In the genomic region with DNA sequence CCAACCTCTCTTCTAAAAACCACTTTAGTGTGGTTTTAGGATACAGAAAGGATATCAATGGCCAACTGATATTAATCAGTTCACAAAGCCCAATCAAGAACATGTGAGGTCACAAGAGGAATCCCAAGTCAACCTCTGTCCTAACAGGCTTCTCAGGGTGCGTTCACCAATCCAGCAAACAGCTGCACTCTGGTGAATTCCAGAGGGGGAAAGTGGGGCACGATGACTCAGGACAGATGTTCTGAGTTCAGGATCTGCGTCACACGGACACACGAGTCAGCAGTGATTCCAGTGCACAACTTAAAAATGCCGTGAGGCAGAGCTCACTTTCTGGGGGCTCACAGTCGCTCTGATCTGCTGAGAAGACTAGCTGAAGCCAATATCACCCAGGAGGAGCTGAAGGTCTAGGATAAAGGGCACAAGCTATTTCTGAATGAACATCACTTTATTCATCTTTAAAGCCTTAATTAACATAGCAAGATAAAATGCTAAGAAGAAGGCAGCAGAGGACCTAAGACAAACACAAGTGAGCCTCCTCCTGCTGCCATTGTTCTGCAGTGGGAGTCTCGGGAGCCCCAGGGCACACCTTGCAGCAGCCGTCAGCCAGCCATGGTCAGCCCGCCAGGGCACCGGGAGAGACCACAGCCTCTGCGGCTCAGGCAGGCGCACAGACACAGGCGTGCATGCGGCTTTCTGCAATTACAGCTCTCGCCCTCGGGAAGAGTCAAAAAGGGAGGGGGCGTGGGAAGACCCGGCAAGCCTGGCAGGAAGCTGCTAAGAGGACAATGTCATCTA, we compare ENCODE assay signal across 8 mouse cellular contexts. TPM values are rescaled to one million over a fixed set of nuclear protein-coding genes. Genes with fewer than 3 reads are reported as not detected.
DNase-seq lines count a peak whose midpoint lies in the region; ATAC-seq and TF ChIP-seq lines count a peak whose summit lies in the region.

No protein-coding gene starts in this region.

- no peak overlapping the region for H3K27ac ChIP-seq in kidney, postnatal 0 days
- H3K27ac ChIP-seq in cerebellum, adult 2 months (ENCODE audit: insufficient read depth, low read length), result peak overlapping the region; percentile 69
- peak overlapping the region; percentile 10; the same call in 1 of the 2 replicates for H3K27ac ChIP-seq in forebrain, embryonic 14.5 days (ENCODE audit: low read depth, low read length)
- H3K27ac ChIP-seq in midbrain, postnatal 0 days (ENCODE audit: low read depth, low read length), result peak overlapping the region; percentile 89

- WGBS in kidney, postnatal 0 days, result 18% methylated on average over 19 of the region's 19 CpGs
- 2% methylated on average over 19 of the region's 19 CpGs for WGBS in cerebellum, adult 2 months
- WGBS in forebrain, embryonic 14.5 days, result 15% methylated on average over 19 of the region's 19 CpGs
- 9% methylated on average over 19 of the region's 19 CpGs for WGBS in midbrain, postnatal 0 days

- TF ChIP-seq POLR2A in cerebellum, adult 2 months (IDR thresholded peaks at IDR 0.05; ENCODE audit: borderline replicate concordance, insufficient read depth, low read length), result no peak

- peak; percentile 68 for DNase-seq in kidney, postnatal 0 days (ENCODE audit: low spot score)
- no peak for DNase-seq in kidney, postnatal 25 days
- DNase-seq in cerebellum, adult 2 months, result peak; percentile 66 to 70
- DNase-seq in forebrain, embryonic 14.5 days (ENCODE audit: low spot score), result peak; percentile 66
- DNase-seq in left cerebral cortex, postnatal 36 days (ENCODE audit: low spot score in 2 of 2), result peak; percentile 41 to 62
- peak; percentile 70 for DNase-seq in midbrain, postnatal 0 days (ENCODE audit: low spot score)
- DNase-seq in c-Kit-positive CD71-positive TER-119-positive erythroid progenitor cells, embryonic 14.5 days (ENCODE audit: low spot score), result no peak
- no peak for DNase-seq in ovary, postnatal 14 days (ENCODE audit: low spot score)

- H3K4me1 ChIP-seq in kidney, postnatal 0 days (replicated peaks; ENCODE audit: insufficient read depth, low read length), result 0 out of 2 replicates have a peak, but pooled peaks cover 8% of the 10 kb centered on the region
- peaks cover 10% of the 10 kb centered on the region for H3K4me1 ChIP-seq in cerebellum, adult 2 months (ENCODE audit: control insufficient read depth, insufficient read depth, low read length)
- H3K4me1 ChIP-seq in forebrain, embryonic 14.5 days (ENCODE audit: control insufficient read depth, insufficient read depth, low read length), result no peaks in the 10 kb centered on the region
- no peaks in the 10 kb centered on the region for H3K4me1 ChIP-seq in midbrain, postnatal 0 days (ENCODE audit: insufficient read depth, low read length)

- no peak for TF ChIP-seq CTCF in kidney, postnatal 0 days (IDR thresholded peaks at IDR 0.05; ENCODE audit: low read depth)
- no peak for TF ChIP-seq CTCF in cerebellum, adult 2 months (IDR thresholded peaks at IDR 0.05; ENCODE audit: borderline replicate concordance, insufficient read depth, low read depth, low read length)
- no peak for TF ChIP-seq CTCF in midbrain, postnatal 0 days (IDR thresholded peaks at IDR 0.05)

- H3K27me3 ChIP-seq in kidney, postnatal 0 days (ENCODE audit: insufficient read depth, low read length), result no peaks in the 10 kb centered on the region
- H3K27me3 ChIP-seq in cerebellum, adult 2 months (ENCODE audit: control insufficient read depth, insufficient read depth, low read length), result no peaks in the 10 kb centered on the region
- H3K27me3 ChIP-seq in forebrain, embryonic 14.5 days (replicated peaks; ENCODE audit: control insufficient read depth, insufficient read depth, low read length), result no peaks in the 10 kb centered on the region
- H3K27me3 ChIP-seq in midbrain, postnatal 0 days (ENCODE audit: insufficient read depth, low read length), result no peaks in the 10 kb centered on the region

- H3K4me3 ChIP-seq in kidney, postnatal 0 days (replicated peaks; ENCODE audit: low read depth, low read length), result peak overlapping the region; percentile 28
- peak overlapping the region; percentile 86 for H3K4me3 ChIP-seq in cerebellum, adult 2 months (replicated peaks; ENCODE audit: insufficient read depth, low read depth, low read length)
- peak overlapping the region; percentile 40 for H3K4me3 ChIP-seq in forebrain, embryonic 14.5 days (ENCODE audit: low read depth, low read length)
- H3K4me3 ChIP-seq in midbrain, postnatal 0 days (ENCODE audit: low read depth, low read length), result peak overlapping the region; percentile 61

- ATAC-seq in kidney, postnatal 0 days (replicated peaks; ENCODE audit: low FRiP score, low read depth), result no peak
- peak; percentile 82 for ATAC-seq in forebrain, embryonic 14.5 days
- ATAC-seq in midbrain, postnatal 0 days (ENCODE audit: low FRiP score), result peak; percentile 84

- intact Hi-C loops in left cerebral cortex, postnatal 36 days (cut with DNase I), result no loop called here

- no peaks in the 10 kb centered on the region for H3K36me3 ChIP-seq in kidney, postnatal 0 days (ENCODE audit: insufficient read depth, low read length)
- no peaks in the 10 kb centered on the region for H3K36me3 ChIP-seq in forebrain, embryonic 14.5 days (ENCODE audit: control insufficient read depth, insufficient read depth, low read length)
- no peaks in the 10 kb centered on the region for H3K36me3 ChIP-seq in midbrain, postnatal 0 days (ENCODE audit: insufficient read depth, low read length)

- peak overlapping the region; percentile 35; the same call in 1 of the 2 replicates for H3K9ac ChIP-seq in kidney, postnatal 0 days (ENCODE audit: low read depth, low read length)
- peak overlapping the region; percentile 63 for H3K9ac ChIP-seq in forebrain, embryonic 14.5 days (ENCODE audit: low read length)
- peak overlapping the region; percentile 75 for H3K9ac ChIP-seq in midbrain, postnatal 0 days (replicated peaks; ENCODE audit: low read length, poor library complexity, severe bottlenecking)

- H3K4me2 ChIP-seq in kidney, postnatal 0 days (ENCODE audit: low read length), result peak overlapping the region; percentile 66
- peak overlapping the region; percentile 69 for H3K4me2 ChIP-seq in forebrain, embryonic 14.5 days (ENCODE audit: low read length)
- peak overlapping the region; percentile 75 for H3K4me2 ChIP-seq in midbrain, postnatal 0 days (ENCODE audit: low read depth, low read length, poor library complexity, severe bottlenecking)

- no peaks in the 10 kb centered on the region for H3K9me3 ChIP-seq in kidney, postnatal 0 days (replicated peaks; ENCODE audit: low read length)
- no peaks in the 10 kb centered on the region for H3K9me3 ChIP-seq in forebrain, embryonic 14.5 days (replicated peaks; ENCODE audit: control insufficient read depth, low read length)
- H3K9me3 ChIP-seq in midbrain, postnatal 0 days (ENCODE audit: low read length), result no peaks in the 10 kb centered on the region

RNA-seq across cellular contexts. Expression of gene Ttc39b, which starts 39.9 kb away (rescaled TPM):
- 3.8 and 4.8 TPM in 2 replicates for polyA plus RNA-seq in kidney, postnatal 0 days (2015; fragmentation: Nextera tagmentation; extraction: Ambion mirVana)
- 23.7 and 24.3 TPM in 2 replicates for polyA plus RNA-seq in cerebellum, adult 2 months (2012; rRNA removed)
- 14.6 and 14.9 TPM in 2 replicates for polyA plus RNA-seq in forebrain, embryonic 14.5 days (2014; fragmentation: Nextera tagmentation; extraction: Ambion mirVana)
- total RNA-seq in left cerebral cortex, postnatal 36 days (2021), result 10 to 100 TPM; 59.7 to 62.8 TPM
- total RNA-seq in midbrain, postnatal 0 days (2014; rRNA removed), result 14.7 and 16.4 TPM in 2 replicates
- 4.9 and 5.7 TPM in 2 replicates for polyA plus RNA-seq in midbrain, postnatal 0 days (2015; fragmentation: Nextera tagmentation; extraction: Ambion mirVana)

Comparison
In these comparisons a context has a peak if more than half of its experiments do, and no peak if none do; other contexts are left out.
1. DNase-seq: peak in kidney, postnatal 0 days (single experiment), cerebellum, adult 2 months (2 of 2), forebrain, embryonic 14.5 days (single experiment), left cerebral cortex, postnatal 36 days (2 of 2) and midbrain, postnatal 0 days (single experiment); none in kidney, postnatal 25 days (0 of 2), c-Kit-positive CD71-positive TER-119-positive erythroid progenitor cells, embryonic 14.5 days (single experiment) and ovary, postnatal 14 days (single experiment).
2. H3K4me3 ChIP-seq: peak in every context shown above with its lines; median percentile 86 in cerebellum, adult 2 months; 61 in midbrain, postnatal 0 days; 40 in forebrain, embryonic 14.5 days; 28 in kidney, postnatal 0 days.
3. Peak in every context shown above with its lines, with median percentiles within 50 percentile points of each other: H3K4me2 ChIP-seq and H3K9ac ChIP-seq.